Mouse (Mus musculus) midbrain, embryonic 12.5 days (tissue): ENCODE measurements around the gene Sumo2. TPM values are rescaled to one million over a fixed set of nuclear protein-coding genes. Genes with fewer than 3 reads are reported as not detected.
A peak's percentile ranks its signal among the peaks of the same experiment; 100 is the strongest.
"Not testable (repeated sequence)": the region's sequence is repeated elsewhere in the genome, so short reads cannot be mapped to it uniquely, and the experiment has no call there.

Experiments
- ATAC-seq: fragments of 200-750 bp; cut with Nextera tagmentation; 2 replicates; pipeline ENCODE4 v1.8.0; 2017; ENCODE audit warnings: low read depth, moderate TSS enrichment, moderate library complexity; ENCODE audit not compliant: low FRiP score
- H3K27ac ChIP-seq: fragments of 300-500 bp; sonication (generic); replicated peaks from 2 replicates; pipeline ENCODE4 v1.5.1; 2016; ENCODE audit warnings: mild to moderate bottlenecking
- H3K27me3 ChIP-seq: fragments of 300-500 bp; sonication (generic); 2 replicates; pipeline ENCODE4 v1.6.1; 2016; ENCODE audit warnings: mild to moderate bottlenecking
- H3K36me3 ChIP-seq: fragments of 300-500 bp; sonication (generic); 2 replicates; pipeline ENCODE4 v1.6.1; 2016
- H3K4me1 ChIP-seq: fragments of 300-500 bp; sonication (generic); 2 replicates; pipeline ENCODE4 v1.6.1; 2016
- H3K4me2 ChIP-seq: fragments of 300-500 bp; sonication (generic); replicated peaks from 2 replicates; pipeline ENCODE4 v1.6.1; 2016; ENCODE audit warnings: mild to moderate bottlenecking, moderate library complexity
- H3K4me3 ChIP-seq: fragments of 300-500 bp; sonication (generic); 2 replicates; pipeline ENCODE4 v1.5.1; 2016; ENCODE audit warnings: mild to moderate bottlenecking
- H3K9ac ChIP-seq: fragments of 300-500 bp; sonication (generic); replicated peaks from 2 replicates; pipeline ENCODE4 v1.6.1; 2016; ENCODE audit warnings: mild to moderate bottlenecking, moderate library complexity
- H3K9me3 ChIP-seq: fragments of 300-500 bp; sonication (generic); 2 replicates; pipeline ENCODE4 v1.6.1; 2016; ENCODE audit warnings: mild to moderate bottlenecking
- WGBS: fragments of 180-500 bp; shearing (Covaris S2); methylation state at CpG from one replicate; pipeline ENCODE4 v1.1.7; 2016; 5-methylcytosine and 5-hydroxymethylcytosine counted together
- polyA plus RNA-seq: library from polyadenylated mRNA; unstranded; fragments of >200 nt; fragmentation: Nextera tagmentation; extraction: Ambion mirVana; gene quantifications from 2 replicates; pipeline ENCODE4 v1.2.1, GENCODE M21; 2016

Sumo2 gene
- polyA plus RNA-seq, 1 experiment from 2014 or later: 1,429 TPM

GRCm38 (mm10) chr11:115538045-115538444, 2.0 kb upstream of the Sumo2 start:
- H3K9ac ChIP-seq: no peak overlapping the region
- no peak overlapping the region for H3K4me3 ChIP-seq
- 44% methylated on average over 2 of the region's 2 CpGs for WGBS
- peaks cover 15% of the 10 kb centered on the region for H3K4me1 ChIP-seq
- no peak overlapping the region for H3K4me2 ChIP-seq
- no peaks in the 10 kb centered on the region for H3K9me3 ChIP-seq
- peaks cover 6% of the 10 kb centered on the region for H3K36me3 ChIP-seq
- peaks cover 6% of the 10 kb centered on the region; the same call in 1 of the 2 replicates for H3K27me3 ChIP-seq
- ATAC-seq: no peak
- no peak overlapping the region for H3K27ac ChIP-seq

DNA sequence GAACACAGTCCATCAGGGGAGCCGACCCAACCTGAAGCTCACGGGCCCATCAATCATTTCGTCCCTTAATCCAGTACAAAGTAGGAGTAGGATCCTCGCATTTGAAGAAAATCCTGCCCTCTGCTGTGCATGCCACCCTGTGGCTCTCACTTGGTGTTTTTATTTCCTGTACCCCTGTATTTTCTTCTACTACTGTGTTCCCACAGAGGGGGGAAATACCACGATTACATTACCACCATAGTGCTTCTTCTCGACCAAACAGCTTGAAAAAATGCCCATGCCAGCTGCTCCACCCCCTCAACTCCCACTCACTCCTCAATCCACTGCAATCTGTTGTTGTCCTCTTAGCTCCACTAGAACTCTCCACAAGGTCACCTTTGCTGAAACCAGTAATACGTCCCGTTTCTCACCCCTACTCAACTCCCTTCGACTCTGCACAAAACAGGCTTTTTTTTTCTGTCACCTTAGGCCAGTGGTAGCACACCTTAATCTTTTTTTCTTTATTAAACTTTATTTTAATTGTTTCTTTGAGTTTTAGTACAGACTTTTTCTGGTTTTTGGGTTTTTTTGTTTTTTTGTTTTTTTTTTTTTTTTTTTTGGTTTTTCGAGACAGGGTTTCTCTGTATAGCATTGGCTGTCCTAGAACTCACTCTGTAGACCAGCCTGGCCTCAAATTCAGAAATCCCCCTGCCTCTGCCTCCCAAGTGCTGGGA, 936 bp upstream of the Sumo2 start:
- Histone ChIP-seq H3K27me3 (peaks cover 1% of the 10 kb centered on the region; the same call in 1 of the 2 replicates), H3K4me3 (peak overlapping the region; percentile 77), H3K4me2 (peak overlapping the region; percentile 69), H3K36me3 (peaks cover 16% of the 10 kb centered on the region), H3K4me1 (peaks cover 17% of the 10 kb centered on the region), H3K9me3 (no peaks in the 10 kb centered on the region), H3K27ac (peak overlapping the region; percentile 100), H3K9ac (no peak overlapping the region)
- ATAC-seq: no peak; the same call in 1 of the 2 replicates
- WGBS: 90% methylated on average over 10 of the region's 10 CpGs

GRCm38 (mm10) chr11:115535401-115536037, 557 bp downstream of the Sumo2 start:
- peak; percentile 71 for ATAC-seq
- WGBS: under 1% methylated on average over 53 of the region's 84 CpGs

GRCm38 (mm10) chr11:115534759-115535371, 1.2 kb downstream of the Sumo2 start:
- no peak for ATAC-seq
- WGBS: 6% methylated on average over 11 of the region's 11 CpGs
- H3K9me3 ChIP-seq: no peaks in the 10 kb centered on the region

More at GRCm38 (mm10) chr11:115535401-115536037, 557 bp downstream of the Sumo2 start:
- Histone ChIP-seq H3K4me2 (peak overlapping the region; percentile 69), H3K9ac (peak overlapping the region; percentile 90), H3K36me3 (peaks cover 28% of the 10 kb centered on the region), H3K4me1 (peaks cover 17% of the 10 kb centered on the region), H3K27ac (peak overlapping the region; percentile 100), H3K9me3 (no peaks in the 10 kb centered on the region), H3K27me3 (no peaks in the 10 kb centered on the region), H3K4me3 (peak overlapping the region; percentile 77)

DNA sequence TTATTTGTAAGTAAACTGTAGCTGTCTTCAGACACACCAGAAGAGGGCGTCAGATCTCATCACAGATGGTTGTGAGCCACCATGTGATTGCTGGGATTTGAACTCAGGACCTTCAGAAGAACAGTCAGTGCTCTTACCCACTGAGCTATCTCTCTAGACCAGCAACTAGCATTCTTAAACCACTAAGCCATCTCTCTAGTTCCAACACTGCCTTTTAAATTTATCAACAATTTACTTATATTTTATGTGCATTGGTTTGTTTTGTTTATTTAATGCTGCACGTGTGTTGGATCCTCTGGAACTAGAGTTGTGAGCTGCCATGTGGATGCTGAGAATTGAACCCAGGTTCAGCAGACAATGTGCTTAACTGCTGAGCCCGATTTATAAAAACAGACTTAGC, 9.6 kb downstream of the Sumo2 start:
- not testable (repeated sequence) for H3K4me2 ChIP-seq, H3K4me3 ChIP-seq, H3K4me1 ChIP-seq, ATAC-seq, H3K27me3 ChIP-seq, H3K9ac ChIP-seq, H3K27ac ChIP-seq, H3K9me3 ChIP-seq
- WGBS: 89% methylated on average over 3 of the region's 3 CpGs
- H3K36me3 ChIP-seq: peaks cover 79% of the 10 kb centered on the region

More at GRCm38 (mm10) chr11:115534759-115535371, 1.2 kb downstream of the Sumo2 start:
- H3K27ac ChIP-seq: peak overlapping the region; percentile 100
- H3K4me2 ChIP-seq: peak overlapping the region; percentile 69
- peaks cover 17% of the 10 kb centered on the region for H3K4me1 ChIP-seq
- peak overlapping the region; percentile 90 for H3K9ac ChIP-seq
- H3K27me3 ChIP-seq: no peaks in the 10 kb centered on the region
- peaks cover 34% of the 10 kb centered on the region for H3K36me3 ChIP-seq
- H3K4me3 ChIP-seq: peak overlapping the region; percentile 77

GRCm38 (mm10) chr11:115522703-115523102, 13.4 kb downstream of the Sumo2 start:
- H3K9me3 ChIP-seq: no peaks in the 10 kb centered on the region
- H3K27me3 ChIP-seq: no peaks in the 10 kb centered on the region
- ATAC-seq: no peak
- 89% methylated on average over 2 of the region's 2 CpGs for whole genome bisulfite sequencing
- no peak overlapping the region for H3K27ac ChIP-seq
- no peaks in the 10 kb centered on the region for H3K4me1 ChIP-seq
- no peak overlapping the region for H3K9ac ChIP-seq
- H3K36me3 ChIP-seq: peaks cover 55% of the 10 kb centered on the region
- H3K4me2 ChIP-seq: no peak overlapping the region
- no peak overlapping the region for H3K4me3 ChIP-seq

DNA sequence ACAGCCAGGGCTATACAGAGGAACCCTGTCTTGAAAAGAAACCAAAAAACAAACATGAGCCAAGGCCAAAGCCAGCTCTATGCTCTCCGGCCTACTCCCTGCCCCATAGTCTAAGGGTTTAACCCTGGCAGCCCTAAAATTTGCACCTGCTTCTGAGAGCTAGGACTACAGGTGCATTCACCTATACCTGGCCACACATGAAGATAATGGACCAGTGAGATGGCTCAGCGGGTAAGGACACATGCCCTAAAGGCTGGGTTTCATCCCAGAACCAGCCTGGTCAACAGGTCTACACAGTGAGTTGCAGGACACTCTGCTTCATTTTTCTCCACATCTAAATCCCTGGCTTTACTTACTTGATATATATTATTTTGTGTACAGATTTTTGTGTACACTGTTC, 13.8 kb downstream of the Sumo2 start:
- H3K4me1 ChIP-seq: no peaks in the 10 kb centered on the region
- H3K27me3 ChIP-seq: no peaks in the 10 kb centered on the region
- WGBS: 93% methylated on average over 2 of the region's 2 CpGs
- H3K4me3 ChIP-seq: no peak overlapping the region
- H3K4me2 ChIP-seq: no peak overlapping the region
- H3K9me3 ChIP-seq: no peaks in the 10 kb centered on the region
- H3K9ac ChIP-seq: no peak overlapping the region
- H3K36me3 ChIP-seq: peaks cover 51% of the 10 kb centered on the region
- ATAC-seq: no peak
- no peak overlapping the region for H3K27ac ChIP-seq

DNA sequence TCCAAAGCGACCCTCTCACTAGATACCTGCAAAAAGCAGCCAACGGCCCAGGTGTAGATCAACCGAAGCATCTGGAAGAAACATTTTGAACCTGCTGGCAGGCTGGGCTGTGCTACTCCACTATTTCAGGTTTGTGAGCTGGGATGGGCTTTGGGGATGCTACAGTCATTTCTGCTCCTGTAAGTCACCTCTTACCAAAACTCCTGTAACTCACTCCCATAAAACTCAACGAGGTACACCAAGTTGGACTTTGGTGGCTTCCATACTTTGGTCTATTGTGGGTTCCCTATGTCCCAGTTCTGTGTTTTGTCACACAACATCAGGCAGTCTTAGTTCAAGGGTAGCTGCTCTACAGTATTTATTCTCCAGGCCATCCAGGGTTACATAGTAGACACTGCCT, 15.0 kb downstream of the Sumo2 start:
- Histone ChIP-seq H3K27me3 (no peaks in the 10 kb centered on the region), H3K4me2 (no peak overlapping the region), H3K4me3 (no peak overlapping the region), H3K4me1 (no peaks in the 10 kb centered on the region), H3K9me3 (no peaks in the 10 kb centered on the region), H3K9ac (no peak overlapping the region), H3K27ac (no peak overlapping the region), H3K36me3 (peaks cover 39% of the 10 kb centered on the region)
- no peak for ATAC-seq
- 87% methylated on average over 4 of the region's 4 CpGs for WGBS

DNA sequence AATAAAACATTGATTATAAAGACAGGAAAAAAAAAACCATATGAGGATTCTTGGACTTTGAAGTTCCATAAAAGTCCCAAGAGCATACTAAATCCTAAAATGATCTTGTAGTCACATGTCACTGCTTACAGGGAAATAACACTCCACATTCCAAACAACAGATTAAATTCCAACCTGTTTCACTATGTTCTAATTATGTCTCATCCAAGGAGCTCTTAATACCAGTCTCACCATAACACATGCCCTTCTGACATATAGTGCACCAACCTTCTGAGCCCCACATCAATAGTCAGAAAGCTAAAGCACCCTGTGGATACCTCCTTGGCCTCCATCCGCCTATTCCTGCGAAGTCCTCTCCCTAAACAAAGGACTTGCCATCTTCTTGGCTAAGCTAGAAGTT, 15.9 kb downstream of the Sumo2 start:
- Histone ChIP-seq H3K9me3 (no peaks in the 10 kb centered on the region), H3K27ac (no peak overlapping the region), H3K9ac (no peak overlapping the region), H3K4me1 (0 out of 2 replicates have a peak, but pooled peaks cover under 1% of the 10 kb centered on the region), H3K4me3 (no peak overlapping the region), H3K4me2 (no peak overlapping the region), H3K36me3 (peaks cover 31% of the 10 kb centered on the region), H3K27me3 (no peaks in the 10 kb centered on the region)
- no peak for ATAC-seq
- WGBS: 66% methylated on average over 2 of the region's 2 CpGs

DNA sequence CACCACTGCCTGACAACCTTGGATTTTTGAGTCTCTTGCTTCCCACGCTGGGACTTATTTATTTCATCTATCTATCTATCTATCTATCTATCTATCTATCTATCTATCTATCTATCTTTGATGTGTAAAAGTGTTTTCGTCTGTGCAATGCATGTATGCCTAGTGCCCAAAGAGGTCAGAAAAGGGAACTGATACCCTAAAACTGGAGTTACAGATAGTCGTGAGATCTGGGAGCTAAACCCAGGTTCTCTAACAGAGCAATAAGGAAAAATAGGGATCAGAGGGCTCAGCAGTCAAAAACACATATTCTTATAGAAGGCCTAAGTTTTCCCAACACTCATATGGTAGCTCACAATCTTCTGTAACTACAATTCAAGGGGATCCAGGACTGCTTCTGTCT, 16.5 kb downstream of the Sumo2 start:
- Histone ChIP-seq H3K4me1 (peaks cover 4% of the 10 kb centered on the region; the same call in 1 of the 2 replicates), H3K9me3 (no peaks in the 10 kb centered on the region), H3K27ac (no peak overlapping the region), H3K9ac (no peak overlapping the region), H3K36me3 (peaks cover 25% of the 10 kb centered on the region), H3K4me3 (no peak overlapping the region), H3K4me2 (no peak overlapping the region), H3K27me3 (no peaks in the 10 kb centered on the region)
- ATAC-seq: no peak
- 92% methylated on average over 3 of the region's 3 CpGs for WGBS

GRCm38 (mm10) chr11:115518693-115519092, 17.4 kb downstream of the Sumo2 start:
- Histone ChIP-seq H3K9me3 (no peaks in the 10 kb centered on the region), H3K4me2 (no peak overlapping the region), H3K36me3 (peaks cover 16% of the 10 kb centered on the region), H3K27ac (no peak overlapping the region), H3K9ac (no peak overlapping the region), H3K4me3 (no peak overlapping the region), H3K4me1 (peaks cover 4% of the 10 kb centered on the region; the same call in 1 of the 2 replicates), H3K27me3 (no peaks in the 10 kb centered on the region)
- ATAC-seq: no peak
- WGBS: 79% methylated on average over 9 of the region's 9 CpGs

GRCm38 (mm10) chr11:115516942-115517341, 19.1 kb downstream of the Sumo2 start:
- H3K4me1 ChIP-seq: peaks cover 5% of the 10 kb centered on the region
- no peak overlapping the region for H3K9ac ChIP-seq
- H3K36me3 ChIP-seq: peaks cover 6% of the 10 kb centered on the region
- 85% methylated on average over 5 of the region's 5 CpGs for WGBS
- ATAC-seq: no peak
- no peak overlapping the region for H3K27ac ChIP-seq
- H3K4me2 ChIP-seq: no peak overlapping the region
- no peaks in the 10 kb centered on the region for H3K9me3 ChIP-seq
- H3K4me3 ChIP-seq: no peak overlapping the region
- H3K27me3 ChIP-seq: no peaks in the 10 kb centered on the region
